Mouse (Mus musculus) stomach, embryonic 16.5 days (tissue): ENCODE measurements around the gene Jmjd1c. TPM values are rescaled to one million over a fixed set of nuclear protein-coding genes. Genes with fewer than 3 reads are reported as not detected.
A peak's percentile ranks its signal among the peaks of the same experiment; 100 is the strongest.
"Not testable (repeated sequence)": the region's sequence is repeated elsewhere in the genome, so short reads cannot be mapped to it uniquely, and the experiment has no call there.

Experiments used
- ATAC-seq: fragments of 200-750 bp; cut with Nextera tagmentation; 2 replicates; pipeline ENCODE4 v1.8.0; 2017; ENCODE audit warnings: moderate number of reproducible peaks, moderate TSS enrichment; ENCODE audit not compliant: insufficient read depth, low FRiP score
- H3K27ac ChIP-seq: fragments of 300-500 bp; sonication (generic); 2 replicates; pipeline ENCODE4 v1.5.1; 2014; ENCODE audit warnings: low read length
- H3K27me3 ChIP-seq: fragments of 300-500 bp; sonication (generic); 2 replicates; pipeline ENCODE4 v1.6.1; 2014; ENCODE audit warnings: low read length, control low read depth, mixed read lengths; ENCODE audit not compliant: control insufficient read depth, insufficient read depth
- H3K36me3 ChIP-seq: fragments of 300-500 bp; sonication (generic); 2 replicates; pipeline ENCODE4 v1.6.1; 2014; ENCODE audit warnings: low read length; ENCODE audit not compliant: control insufficient read depth, insufficient read depth
- H3K4me1 ChIP-seq: fragments of 300-500 bp; sonication (generic); 2 replicates; pipeline ENCODE4 v1.6.1; 2014; ENCODE audit warnings: low read length, control low read depth, mixed read lengths; ENCODE audit not compliant: control insufficient read depth, insufficient read depth
- H3K4me2 ChIP-seq: fragments of 300-500 bp; sonication (generic); 2 replicates; pipeline ENCODE4 v1.6.1; 2014; ENCODE audit warnings: low read depth, low read length, mixed read lengths
- H3K4me3 ChIP-seq: fragments of 300-500 bp; sonication (generic); replicated peaks from 2 replicates; pipeline ENCODE4 v1.5.1; 2014; ENCODE audit warnings: mild to moderate bottlenecking, low read length
- H3K9ac ChIP-seq: fragments of 300-500 bp; sonication (generic); 2 replicates; pipeline ENCODE4 v1.6.1; 2014; ENCODE audit warnings: low read length
- H3K9me3 ChIP-seq: fragments of 300-500 bp; sonication (generic); replicated peaks from 2 replicates; pipeline ENCODE4 v1.6.1; 2016; ENCODE audit warnings: low read length, control low read depth; ENCODE audit not compliant: control insufficient read depth
- WGBS: fragments of 180-500 bp; shearing (Covaris S2); extraction: QIAGEN DNeasy Blood & Tissue Kit; methylation state at CpG from one replicate; pipeline ENCODE4 v1.1.7; 2014; 5-methylcytosine and 5-hydroxymethylcytosine counted together
- polyA plus RNA-seq: library from polyadenylated mRNA; unstranded; fragments of >200 nt; fragmentation: Nextera tagmentation; extraction: Ambion mirVana; gene quantifications from 2 replicates; pipeline ENCODE4 v1.2.1, GENCODE M21; 2015

Gene Jmjd1c
- polyA plus RNA-seq, 1 experiment from 2014 or later = 30.3 TPM

DNA sequence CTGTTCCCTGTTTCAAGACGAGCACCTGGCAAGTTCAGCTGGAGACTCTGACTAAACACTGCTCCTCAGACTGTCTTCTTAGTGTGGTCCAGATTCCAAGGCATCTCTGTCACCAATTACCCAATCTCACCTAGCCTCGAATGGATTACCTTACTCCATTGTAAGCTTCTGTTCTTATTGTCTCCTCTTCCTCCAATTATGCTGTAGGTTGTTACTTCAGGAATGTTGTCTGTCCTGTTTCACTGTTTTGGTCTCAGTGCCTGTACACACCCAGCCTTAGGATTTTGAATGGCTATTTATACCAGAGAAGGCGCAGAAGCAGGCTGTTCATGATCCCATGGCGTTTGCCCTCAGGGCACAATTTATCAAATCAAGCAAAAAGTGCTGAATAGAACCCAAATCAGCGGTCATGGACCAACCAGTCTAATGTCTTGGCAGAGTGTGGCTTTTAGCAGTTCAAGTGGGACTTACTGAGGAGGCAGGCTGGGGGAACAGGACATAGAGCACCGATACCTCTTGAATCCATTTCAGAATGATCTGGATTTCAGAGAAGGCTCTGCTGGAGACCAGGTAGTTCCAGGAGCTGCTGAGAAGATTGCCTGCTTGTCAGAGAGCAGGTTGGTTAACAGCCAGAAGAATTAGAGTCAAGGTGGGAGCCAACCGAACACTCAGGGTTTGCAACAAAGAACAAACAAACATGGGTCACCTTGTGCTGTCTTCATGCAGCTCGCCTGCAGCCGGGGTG lies 11.3 kb downstream of the Jmjd1c start:
- no peak overlapping the region for H3K4me3 ChIP-seq
- H3K9ac ChIP-seq = no peak overlapping the region
- no peaks in the 10 kb centered on the region for H3K9me3 ChIP-seq
- 59% methylated on average over 9 of the region's 9 CpGs for WGBS
- no peaks in the 10 kb centered on the region for H3K36me3 ChIP-seq
- peak; percentile 53; the same call in 1 of the 2 replicates for ATAC-seq
- no peak overlapping the region for H3K4me2 ChIP-seq
- peaks cover 60% of the 10 kb centered on the region for H3K4me1 ChIP-seq
- peak overlapping the region; percentile 67 for H3K27ac ChIP-seq
- no peaks in the 10 kb centered on the region for H3K27me3 ChIP-seq

DNA sequence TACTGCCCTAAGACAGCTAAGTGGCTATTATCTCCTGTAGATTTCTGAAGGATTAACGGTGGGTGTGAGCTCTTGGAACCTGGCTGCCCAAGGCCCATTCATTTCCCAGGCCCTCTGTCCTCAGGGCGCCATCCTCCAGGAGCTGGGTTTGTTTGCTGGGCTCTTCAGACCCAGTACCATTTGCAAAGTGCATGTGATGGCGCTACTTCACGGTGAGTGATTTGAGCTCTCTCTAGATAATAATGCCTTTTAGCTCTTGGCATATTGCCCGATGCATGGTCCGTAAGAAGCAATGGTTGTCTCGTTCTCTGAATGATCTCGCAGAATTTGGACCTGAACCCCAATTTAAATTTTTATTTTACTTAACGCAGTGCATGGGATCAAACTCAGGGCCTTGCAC lies 12.2 kb downstream of the Jmjd1c start:
- H3K27me3 ChIP-seq = no peaks in the 10 kb centered on the region
- ATAC-seq = no peak
- WGBS = 58% methylated on average over 9 of the region's 9 CpGs
- H3K9me3 ChIP-seq = no peaks in the 10 kb centered on the region
- no peak overlapping the region for H3K27ac ChIP-seq
- no peak overlapping the region for H3K9ac ChIP-seq
- no peaks in the 10 kb centered on the region for H3K36me3 ChIP-seq
- no peak overlapping the region for H3K4me2 ChIP-seq
- H3K4me1 ChIP-seq = peaks cover 52% of the 10 kb centered on the region
- no peak overlapping the region for H3K4me3 ChIP-seq

DNA sequence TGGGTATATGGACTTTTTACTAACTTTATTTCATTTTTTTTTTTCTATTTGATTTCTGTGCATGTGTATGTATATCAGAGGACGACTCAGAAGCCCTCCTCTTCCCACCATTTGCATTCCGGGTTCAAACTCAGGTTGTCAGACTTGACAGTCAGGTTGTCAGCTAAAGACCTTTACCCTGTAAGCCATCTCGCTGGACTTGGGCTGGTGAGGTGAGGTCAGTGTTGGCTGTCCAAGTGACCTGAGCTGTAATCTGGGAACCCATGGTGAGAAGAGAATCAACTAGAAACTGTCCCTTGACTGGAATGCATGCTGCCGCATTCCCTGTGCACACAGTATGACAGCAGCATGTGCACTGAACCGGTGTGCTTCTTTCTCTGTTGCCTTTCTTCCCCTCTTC lies 13.7 kb downstream of the Jmjd1c start:
- 78% methylated on average over 5 of the region's 5 CpGs for WGBS
- H3K9me3 ChIP-seq = no peaks in the 10 kb centered on the region
- H3K36me3 ChIP-seq = no peaks in the 10 kb centered on the region
- no peak overlapping the region for H3K4me2 ChIP-seq
- no peak overlapping the region for H3K4me3 ChIP-seq
- H3K4me1 ChIP-seq = peaks cover 38% of the 10 kb centered on the region
- H3K9ac ChIP-seq = no peak overlapping the region
- no peaks in the 10 kb centered on the region for H3K27me3 ChIP-seq
- H3K27ac ChIP-seq = no peak overlapping the region
- ATAC-seq = no peak

DNA sequence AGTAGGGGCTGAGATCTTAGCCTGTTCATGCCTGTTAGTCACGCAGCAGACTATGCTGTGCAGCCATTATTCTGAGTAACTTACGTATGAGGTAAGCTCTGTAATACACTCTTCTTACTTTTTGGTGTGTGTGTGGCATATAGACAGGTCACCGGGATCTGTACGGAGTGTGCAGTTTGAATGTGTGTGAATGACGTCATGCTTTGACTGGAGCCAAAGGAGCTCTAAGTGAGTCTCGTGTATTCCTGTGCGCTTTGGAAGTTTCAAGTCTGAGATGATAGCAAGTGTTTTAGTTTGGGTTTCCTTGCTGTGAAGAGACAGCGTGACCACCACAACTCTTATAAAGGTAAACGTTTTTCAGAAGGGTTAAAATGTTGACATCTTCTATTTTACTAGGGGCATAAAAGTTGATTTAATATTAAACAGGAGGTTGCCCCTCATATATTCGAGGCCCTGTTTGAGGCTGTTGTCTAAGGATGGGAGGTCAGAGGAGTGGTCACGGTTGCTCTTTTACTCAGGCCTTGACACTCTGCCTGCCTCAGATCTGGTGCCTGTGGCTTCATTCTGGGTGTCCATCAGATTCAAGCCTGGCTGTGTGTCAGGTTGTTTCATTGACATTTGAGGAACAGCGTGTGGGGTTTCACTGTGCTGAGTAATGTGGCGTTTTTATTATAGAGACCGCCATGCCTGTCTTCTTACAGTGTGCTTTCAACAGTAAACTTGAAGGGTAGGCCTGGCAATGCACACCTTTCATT lies 15.3 kb downstream of the Jmjd1c start:
- no peak for ATAC-seq
- Histone ChIP-seq H3K27me3 (no peaks in the 10 kb centered on the region), H3K4me2 (no peak overlapping the region), H3K9ac (no peak overlapping the region), H3K4me3 (no peak overlapping the region), H3K36me3 (no peaks in the 10 kb centered on the region), H3K4me1 (peaks cover 34% of the 10 kb centered on the region), H3K9me3 (no peaks in the 10 kb centered on the region), H3K27ac (no peak overlapping the region)
- WGBS = 78% methylated on average over 14 of the region's 14 CpGs

DNA sequence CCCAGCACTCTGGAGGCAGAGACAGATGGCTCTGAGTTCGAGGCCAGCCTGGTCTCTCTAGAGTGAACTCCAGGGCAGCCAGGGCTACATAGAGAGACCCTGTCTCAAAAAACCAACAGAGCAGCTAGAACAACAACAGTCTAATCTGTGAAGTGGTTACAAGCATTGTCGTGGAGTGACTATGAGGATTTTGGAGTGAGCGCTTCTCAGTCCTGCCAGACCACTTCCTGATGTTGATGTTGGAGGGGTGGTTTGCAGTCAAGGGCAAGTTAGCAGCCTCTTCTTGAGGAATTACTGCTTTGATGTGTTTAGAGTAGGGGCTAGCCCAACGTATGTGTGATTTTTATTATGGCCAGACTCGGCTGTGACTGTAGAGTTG lies 15.9 kb downstream of the Jmjd1c start:
- H3K9ac ChIP-seq = no peak overlapping the region
- H3K27me3 ChIP-seq = no peaks in the 10 kb centered on the region
- H3K4me2 ChIP-seq = no peak overlapping the region
- no peaks in the 10 kb centered on the region for H3K9me3 ChIP-seq
- WGBS = 69% methylated on average over 5 of the region's 5 CpGs
- no peak overlapping the region for H3K4me3 ChIP-seq
- H3K27ac ChIP-seq = no peak overlapping the region
- peaks cover 28% of the 10 kb centered on the region for H3K4me1 ChIP-seq
- no peaks in the 10 kb centered on the region for H3K36me3 ChIP-seq
- no peak for ATAC-seq

DNA sequence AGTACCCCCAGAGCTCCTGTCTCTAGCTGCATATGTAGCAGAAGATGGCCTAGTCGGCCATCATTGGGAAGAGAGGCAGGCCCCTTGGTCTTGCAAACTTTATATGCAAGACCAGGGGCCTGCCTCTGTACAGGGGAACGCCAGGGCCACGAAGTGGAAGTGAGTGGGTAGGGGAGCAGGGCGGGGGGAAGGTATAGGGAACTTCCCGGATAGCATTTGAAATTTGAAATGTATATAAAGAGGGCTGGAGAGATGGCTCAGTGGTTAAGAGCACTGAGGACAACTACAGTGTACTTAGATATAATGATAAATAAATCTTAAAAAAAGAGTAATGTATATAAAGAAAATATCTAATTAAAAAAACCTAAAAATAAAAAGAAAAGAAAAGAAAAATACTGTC lies 17.0 kb downstream of the Jmjd1c start:
- peaks cover 20% of the 10 kb centered on the region for H3K4me1 ChIP-seq
- H3K4me2 ChIP-seq, H3K4me3 ChIP-seq, ATAC-seq, H3K36me3 ChIP-seq, H3K9me3 ChIP-seq, H3K27ac ChIP-seq, H3K27me3 ChIP-seq, H3K9ac ChIP-seq: not testable (repeated sequence)
- 78% methylated on average over 5 of the region's 5 CpGs for WGBS

DNA sequence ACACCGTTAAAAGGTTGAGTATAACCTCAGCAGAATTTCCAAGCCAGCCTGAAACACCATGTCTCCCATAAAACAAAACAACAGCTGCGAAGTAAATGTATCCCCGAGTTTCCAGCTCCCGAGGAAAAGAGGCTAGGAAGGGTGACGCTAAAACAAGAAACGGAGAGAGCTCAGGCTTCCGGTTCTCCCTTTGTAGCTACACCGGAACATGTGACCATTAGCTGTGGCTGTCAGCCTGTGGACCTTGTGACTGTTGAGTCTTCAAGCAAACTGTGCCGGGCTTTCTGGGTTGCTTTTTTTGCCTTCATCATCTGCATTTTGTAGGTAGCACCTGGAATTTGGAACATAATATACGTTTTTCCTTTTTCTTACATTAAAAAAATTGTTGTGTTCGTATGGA lies 17.9 kb downstream of the Jmjd1c start:
- Histone ChIP-seq H3K36me3 (no peaks in the 10 kb centered on the region), H3K9me3 (no peaks in the 10 kb centered on the region), H3K9ac (no peak overlapping the region), H3K4me3 (no peak overlapping the region), H3K4me1 (peaks cover 15% of the 10 kb centered on the region), H3K4me2 (no peak overlapping the region), H3K27ac (no peak overlapping the region), H3K27me3 (no peaks in the 10 kb centered on the region)
- ATAC-seq = no peak
- 87% methylated on average over 11 of the region's 11 CpGs for WGBS

DNA sequence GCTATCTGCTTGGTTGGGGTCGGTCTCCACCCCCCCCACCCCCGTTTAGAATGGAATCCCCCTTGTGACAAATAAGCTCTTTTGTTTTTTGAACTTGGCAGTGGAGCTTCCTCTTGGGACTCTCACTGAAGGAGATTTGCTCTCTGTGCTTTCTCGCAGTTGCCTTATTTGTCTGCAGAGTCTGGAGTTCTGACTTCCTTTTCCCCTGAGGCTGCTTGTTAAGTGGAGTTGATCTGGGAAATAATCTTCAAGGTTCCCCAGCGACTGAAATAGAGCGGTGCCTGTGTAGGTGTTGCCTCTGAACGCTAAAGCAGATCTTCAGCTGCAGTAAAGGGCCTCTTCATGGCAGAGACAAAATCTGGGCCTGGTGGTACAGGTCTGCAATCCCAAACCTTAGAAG lies 19.2 kb downstream of the Jmjd1c start:
- WGBS = 19% methylated on average over 6 of the region's 6 CpGs
- no peak for ATAC-seq
- Histone ChIP-seq H3K27ac (peak overlapping the region; percentile 55), H3K9me3 (no peaks in the 10 kb centered on the region), H3K27me3 (no peaks in the 10 kb centered on the region), H3K4me1 (peaks cover 16% of the 10 kb centered on the region), H3K4me3 (no peak overlapping the region), H3K4me2 (no peak overlapping the region), H3K36me3 (no peaks in the 10 kb centered on the region), H3K9ac (no peak overlapping the region)

DNA sequence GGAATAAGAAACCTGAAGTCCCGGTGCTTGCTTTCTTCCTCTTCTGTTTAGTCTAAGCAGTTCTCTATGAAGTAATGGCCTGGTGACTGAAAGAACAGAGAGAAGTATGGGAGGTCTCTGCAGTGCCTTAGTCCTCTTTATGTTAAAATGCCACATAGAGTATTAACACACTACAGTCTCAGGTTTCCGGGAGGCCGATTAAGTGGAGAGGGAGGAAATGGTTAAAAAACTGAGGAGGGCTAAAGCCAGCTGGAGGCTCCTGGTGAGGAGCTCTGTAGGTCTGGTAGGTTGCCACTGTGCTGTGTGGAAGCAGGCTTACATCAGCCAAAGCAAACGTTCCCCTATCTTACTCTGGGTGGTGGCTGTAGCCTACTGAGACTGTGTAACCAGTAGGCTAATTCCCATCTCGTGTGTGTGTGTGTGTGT lies 19.8 kb downstream of the Jmjd1c start:
- H3K4me2 ChIP-seq = no peak overlapping the region; the same call in 1 of the 2 replicates
- H3K9me3 ChIP-seq = no peaks in the 10 kb centered on the region
- no peak overlapping the region for H3K4me3 ChIP-seq
- H3K9ac ChIP-seq = no peak overlapping the region
- peaks cover 16% of the 10 kb centered on the region for H3K4me1 ChIP-seq
- H3K36me3 ChIP-seq = no peaks in the 10 kb centered on the region
- WGBS = 17% methylated on average over 5 of the region's 5 CpGs
- ATAC-seq = peak; percentile 86
- H3K27me3 ChIP-seq = no peaks in the 10 kb centered on the region
- peak overlapping the region; percentile 55 for H3K27ac ChIP-seq
